Mouse (Mus musculus): ENCODE measurements at regions not wholly inside any gene's neighbourhood (a gene's known extent, or its start where the extent isn't known, plus 50 kb on each side); places are given as distances from the start of the nearest gene placed in this dataset.

DNA sequence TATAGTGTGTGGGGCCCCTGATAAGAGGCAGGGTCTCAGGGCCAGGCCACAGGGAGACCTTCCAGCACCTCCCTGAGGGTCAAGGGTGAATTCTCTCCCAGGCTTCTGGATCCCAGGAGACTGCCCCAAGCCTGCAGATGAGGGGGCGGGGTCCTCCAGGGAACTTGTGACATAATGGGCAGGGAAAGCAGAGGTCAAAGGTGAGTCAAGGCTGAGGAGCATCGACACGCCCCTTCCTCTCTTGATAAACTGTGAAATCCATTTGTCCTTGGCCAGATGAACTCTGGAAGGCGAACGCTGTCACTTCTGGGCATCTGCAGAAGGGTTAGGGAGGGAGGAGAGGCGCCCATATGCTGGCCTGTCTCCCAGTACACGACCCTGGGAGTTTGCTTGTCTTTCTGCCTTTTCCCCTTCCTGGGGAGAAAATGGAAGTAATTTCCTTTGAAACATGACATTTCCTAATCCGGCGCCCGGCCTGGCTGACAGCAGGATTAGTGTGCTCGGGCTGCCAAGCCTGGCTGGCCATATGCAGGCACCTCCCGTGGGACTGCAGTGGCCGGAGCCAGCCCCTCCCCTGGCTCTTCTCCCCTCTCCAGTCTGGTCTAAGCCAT, 160.4 kb upstream of the 4931429L15Rik start:
- no peak for TF ChIP-seq CTCF (conservative IDR thresholded peaks at IDR 0.05; ENCODE audit: low read length)
- no peak for TF ChIP-seq POU5F1 (IDR thresholded peaks at IDR 0.05; ENCODE audit: borderline replicate concordance, low read length)
